Mouse (Mus musculus) hematopoietic stem cell, adult 5-6 weeks (primary cell): Measurements from ENCODE around the gene Fam83d. TPM values are rescaled to one million over a fixed set of nuclear protein-coding genes. Genes with fewer than 3 reads are reported as not detected.

ENCODE experiments used
- total RNA-seq: library from RNA; stranded (forward); fragments of 172-1452, 232-1000 nt; gene quantifications from 2 replicates; pipeline ENCODE4 v1.2.3, GENCODE M21; 2017

Fam83d gene
- total RNA-seq, 1 experiment from 2014 or later, result 3.5 TPM

Other genes with a start within 250 kb of the Fam83d start
- gene Slc32a1, start 157.3 kb upstream of the Fam83d start, total RNA-seq, result not detected in 2 replicates
- gene Actr5, start 143.2 kb upstream of the Fam83d start, total RNA-seq, result 14.7 and 18.9 TPM in 2 replicates
- 3.9 and 5.6 TPM in 2 replicates for gene Ppp1r16b, start 102.7 kb upstream of the Fam83d start, total RNA-seq
- 13.1 and 23.1 TPM in 2 replicates for gene Dhx35, start 26.7 kb downstream of the Fam83d start, total RNA-seq